Mouse (Mus musculus) lung, postnatal 0 days (tissue): ENCODE measurements around the gene Ugt1a5. TPM values are rescaled to one million over a fixed set of nuclear protein-coding genes. Genes with fewer than 3 reads are reported as not detected.

Source experiments
- ATAC-seq: fragments of 200-750 bp; cut with Nextera tagmentation; 2 replicates; pipeline ENCODE4 v1.8.0; 2017; ENCODE audit warnings: moderate library complexity
- DNase-seq: peaks from one replicate; pipeline ENCODE4 v3.0.0-alpha.2; 2016; ENCODE audit warnings: low spot score
- H3K27ac ChIP-seq: fragments of 300-500 bp; sonication (generic); 2 replicates; pipeline ENCODE4 v1.5.1; 2014; ENCODE audit warnings: antibody characterized with exemption, mild to moderate bottlenecking, low read length, mixed read lengths
- H3K27me3 ChIP-seq: fragments of 300-500 bp; sonication (generic); replicated peaks from 2 replicates; pipeline ENCODE4 v1.6.1; 2014; ENCODE audit warnings: low read length, mixed read lengths; ENCODE audit not compliant: insufficient read depth
- H3K36me3 ChIP-seq: fragments of 300-500 bp; sonication (generic); 2 replicates; pipeline ENCODE4 v1.6.1; 2014; ENCODE audit warnings: low read length, mixed read lengths; ENCODE audit not compliant: insufficient read depth
- H3K4me1 ChIP-seq: fragments of 300-500 bp; sonication (generic); 2 replicates; pipeline ENCODE4 v1.6.1; 2014; ENCODE audit warnings: antibody characterized with exemption, low read depth, low read length, mixed read lengths; ENCODE audit not compliant: insufficient read depth
- H3K4me2 ChIP-seq: fragments of 300-500 bp; sonication (generic); replicated peaks from 2 replicates; pipeline ENCODE4 v1.6.1; 2014; ENCODE audit warnings: low read depth, mild to moderate bottlenecking, low read length, moderate library complexity, mixed read lengths
- H3K4me3 ChIP-seq: fragments of 300-500 bp; sonication (generic); 2 replicates; pipeline ENCODE4 v1.5.1; 2014; ENCODE audit warnings: low read depth, low read length
- H3K9ac ChIP-seq: fragments of 300-500 bp; sonication (generic); replicated peaks from 2 replicates; pipeline ENCODE4 v1.6.1; 2014; ENCODE audit warnings: low read depth, mild to moderate bottlenecking
- H3K9me3 ChIP-seq: fragments of 300-500 bp; sonication (generic); 2 replicates; pipeline ENCODE4 v1.6.1; 2016; ENCODE audit warnings: low read length, mixed read lengths
- CTCF ChIP-seq: IDR thresholded peaks from 2 replicates; pipeline ENCODE4 v1.5.1; 2016; ENCODE audit warnings: antibody characterized with exemption, mild to moderate bottlenecking
- EP300 ChIP-seq: IDR thresholded peaks from 2 replicates; pipeline ENCODE4 v1.6.1; 2016; ENCODE audit warnings: antibody characterized with exemption, mild to moderate bottlenecking, control low read depth
- WGBS: fragments of 180-500 bp; shearing (Covaris S2); extraction: QIAGEN DNeasy Blood & Tissue Kit; methylation state at CpG from one replicate; pipeline ENCODE4 v1.1.7; 2014; 5-methylcytosine and 5-hydroxymethylcytosine counted together
- polyA plus RNA-seq: library from polyadenylated mRNA; unstranded; fragments of >200 nt; fragmentation: Nextera tagmentation; extraction: Ambion mirVana; gene quantifications from 2 replicates; pipeline ENCODE4 v1.2.1, GENCODE M21; 2015

Ugt1a5 gene
- polyA plus RNA-seq, 1 experiment from 2014 or later = not detected

DNA sequence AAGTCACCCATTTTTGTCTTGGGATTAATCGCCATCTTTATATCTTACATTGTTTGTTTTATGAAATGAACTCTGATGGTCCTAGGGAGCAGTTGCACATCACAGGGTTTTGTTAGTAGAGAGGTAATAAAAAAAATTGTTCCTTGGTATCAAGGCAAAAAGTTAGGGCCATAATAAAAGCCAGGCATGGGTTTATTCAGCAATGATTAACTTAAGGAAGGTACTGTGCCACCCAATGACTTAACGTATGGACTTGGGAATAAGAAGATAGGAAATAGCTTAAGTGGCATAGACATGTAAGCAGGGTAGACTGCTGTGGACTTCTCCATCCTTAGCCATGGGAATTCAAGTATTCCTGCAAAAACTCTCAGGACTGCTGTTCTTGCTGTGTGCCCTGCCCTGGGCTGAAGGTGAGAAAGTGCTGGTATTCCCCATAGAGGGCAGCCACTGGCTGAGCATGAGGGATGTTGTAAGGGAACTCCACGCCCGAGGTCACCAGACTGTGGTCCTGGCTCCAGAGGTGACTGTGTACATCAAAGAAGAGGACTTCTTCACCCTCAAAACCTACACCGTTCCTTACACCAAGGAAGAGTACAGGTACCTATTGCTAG lies 20.6 kb downstream of the Ugt1a5 start:
- no peaks in the 10 kb centered on the region for H3K9me3 ChIP-seq
- DNase-seq (no peak), ATAC-seq (no peak)
- no peaks in the 10 kb centered on the region for H3K36me3 ChIP-seq
- H3K4me1 ChIP-seq = no peaks in the 10 kb centered on the region
- WGBS = 79% methylated on average over 5 of the region's 5 CpGs
- H3K9ac ChIP-seq = no peak overlapping the region
- no peaks in the 10 kb centered on the region for H3K27me3 ChIP-seq
- TF ChIP-seq CTCF (no peak), EP300 (no peak)
- no peak overlapping the region for H3K27ac ChIP-seq
- no peak overlapping the region for H3K4me3 ChIP-seq
- H3K4me2 ChIP-seq = no peak overlapping the region

DNA sequence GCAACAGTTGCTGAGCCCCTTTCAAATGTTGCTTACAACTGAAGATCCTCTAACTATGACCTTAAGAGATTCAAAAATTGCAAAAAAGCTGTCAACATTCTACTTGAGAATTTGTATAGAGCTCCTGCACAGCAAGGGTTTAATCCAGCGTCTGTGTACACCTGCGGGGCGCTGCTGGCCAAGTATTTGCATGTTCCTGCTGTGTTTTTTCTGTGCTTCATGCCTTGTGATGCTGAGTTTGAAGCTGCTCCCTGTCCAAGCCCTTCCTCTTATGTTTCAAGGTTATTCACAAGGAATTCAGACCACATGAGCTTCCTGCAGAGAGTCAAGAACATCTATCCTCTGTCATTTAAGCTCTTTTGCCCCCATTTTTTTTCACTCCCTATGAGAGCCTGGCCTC lies 26.3 kb downstream of the Ugt1a5 start:
- H3K27ac ChIP-seq = no peak overlapping the region
- no peak for ATAC-seq
- no peaks in the 10 kb centered on the region for H3K9me3 ChIP-seq
- H3K4me3 ChIP-seq = no peak overlapping the region
- H3K9ac ChIP-seq = no peak overlapping the region
- TF ChIP-seq CTCF (no peak), EP300 (no peak)
- no peaks in the 10 kb centered on the region for H3K4me1 ChIP-seq
- no peaks in the 10 kb centered on the region for H3K36me3 ChIP-seq
- no peak for DNase-seq
- no peak overlapping the region for H3K4me2 ChIP-seq
- 63% methylated on average over 3 of the region's 3 CpGs for WGBS
- H3K27me3 ChIP-seq = no peaks in the 10 kb centered on the region

DNA sequence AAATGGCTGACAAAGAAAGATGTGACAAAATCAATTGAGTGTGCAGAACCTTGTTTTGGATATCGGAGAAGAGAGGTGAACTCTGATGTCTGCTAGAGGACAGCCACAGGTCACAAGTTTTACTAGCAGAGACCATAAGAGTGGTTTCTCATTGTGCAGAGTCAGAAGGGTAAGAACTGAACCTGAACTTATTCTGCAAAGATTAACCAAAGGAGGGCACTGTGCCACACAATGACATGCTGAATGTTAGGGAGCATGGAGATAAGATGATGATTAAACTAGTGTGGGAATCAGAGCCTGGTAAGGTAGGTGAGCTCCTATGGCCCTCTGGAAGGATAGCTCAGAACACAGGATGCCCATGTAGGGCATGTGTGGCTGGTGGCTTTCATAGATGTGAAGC lies 29.9 kb downstream of the Ugt1a5 start:
- H3K9ac ChIP-seq = no peak overlapping the region
- no peak for DNase-seq
- H3K4me2 ChIP-seq = no peak overlapping the region
- H3K36me3 ChIP-seq = no peaks in the 10 kb centered on the region
- no peak for ATAC-seq
- no peaks in the 10 kb centered on the region for H3K9me3 ChIP-seq
- no peaks in the 10 kb centered on the region for H3K27me3 ChIP-seq
- no peaks in the 10 kb centered on the region for H3K4me1 ChIP-seq
- WGBS = 85% methylated on average over 1 of the region's 1 CpGs
- no peak overlapping the region for H3K4me3 ChIP-seq
- H3K27ac ChIP-seq = no peak overlapping the region
- TF ChIP-seq EP300 (no peak), CTCF (no peak)

DNA sequence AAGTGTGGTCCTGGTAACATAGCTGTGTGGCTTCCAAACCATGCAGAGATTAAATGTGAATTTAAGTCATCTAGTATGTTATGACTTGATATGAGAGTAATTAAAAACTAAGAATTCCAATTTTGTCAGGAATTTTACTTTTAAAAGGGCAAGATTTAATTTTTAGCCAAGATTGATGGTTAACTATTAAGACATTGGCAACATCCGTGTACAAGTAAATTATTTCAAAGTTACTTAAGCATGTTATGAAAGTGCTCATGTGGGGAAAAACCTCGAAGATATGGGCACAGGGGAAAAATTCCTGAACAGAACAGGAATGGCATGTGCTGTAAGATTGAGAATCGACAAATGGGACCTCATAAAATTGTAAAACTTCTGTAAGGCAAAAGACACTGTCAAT lies 31.6 kb downstream of the Ugt1a5 start:
- DNase-seq (no peak), ATAC-seq (no peak)
- no peaks in the 10 kb centered on the region for H3K36me3 ChIP-seq
- no peak overlapping the region for H3K27ac ChIP-seq
- H3K9me3 ChIP-seq = no peaks in the 10 kb centered on the region
- H3K4me2 ChIP-seq = no peak overlapping the region
- TF ChIP-seq CTCF = no peak
- TF ChIP-seq EP300 = no peak
- 77% methylated on average over 3 of the region's 3 CpGs for WGBS
- H3K4me1 ChIP-seq = no peaks in the 10 kb centered on the region
- no peak overlapping the region for H3K9ac ChIP-seq
- H3K4me3 ChIP-seq = no peak overlapping the region
- H3K27me3 ChIP-seq = no peaks in the 10 kb centered on the region

DNA sequence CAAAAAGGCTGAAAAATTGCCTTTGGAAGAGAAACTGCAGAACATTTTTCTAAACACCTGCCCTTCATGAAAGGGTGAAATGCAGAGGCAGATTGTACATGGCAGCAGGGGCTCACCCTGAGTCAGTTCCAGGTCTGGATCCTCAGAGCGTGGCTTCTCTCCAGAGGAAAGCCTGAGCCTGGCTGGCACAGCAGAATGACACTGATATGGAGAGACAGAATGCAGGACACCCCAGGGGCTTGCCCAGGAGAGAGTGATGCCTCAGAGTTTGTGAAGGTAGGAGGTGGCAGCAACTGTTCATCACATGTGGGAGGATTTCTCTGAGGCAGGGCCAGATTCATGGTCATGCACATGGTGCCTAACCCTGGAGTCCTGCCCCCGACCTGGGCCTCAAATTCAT lies 34.2 kb downstream of the Ugt1a5 start:
- Histone ChIP-seq H3K9me3 (no peaks in the 10 kb centered on the region), H3K27me3 (no peaks in the 10 kb centered on the region), H3K9ac (no peak overlapping the region), H3K27ac (no peak overlapping the region), H3K4me2 (no peak overlapping the region), H3K4me3 (no peak overlapping the region), H3K36me3 (no peaks in the 10 kb centered on the region), H3K4me1 (no peaks in the 10 kb centered on the region)
- DNase-seq (no peak), ATAC-seq (no peak)
- WGBS = 72% methylated on average over 2 of the region's 2 CpGs
- no peak for TF ChIP-seq EP300
- no peak for TF ChIP-seq CTCF

DNA sequence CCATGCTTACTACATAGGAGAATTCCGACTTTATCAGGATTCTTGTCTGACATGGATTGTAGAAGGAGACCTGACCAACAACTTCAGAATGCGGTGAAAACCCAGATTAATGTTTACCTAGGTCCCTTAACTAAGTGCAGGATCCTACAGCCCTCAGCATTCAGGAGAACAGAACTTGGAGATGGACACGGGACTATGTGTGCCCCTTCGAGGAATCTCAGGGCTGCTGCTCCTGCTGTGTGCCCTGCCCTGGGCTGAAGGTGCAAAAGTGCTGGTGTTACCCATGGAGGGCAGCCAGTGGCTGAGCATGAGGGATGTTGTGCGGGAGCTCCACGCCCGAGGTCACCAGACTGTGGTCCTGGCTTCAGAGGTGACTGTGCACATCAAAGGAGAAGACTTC lies 34.6 kb downstream of the Ugt1a5 start, which contains the start of gene Ugt1a2:
Gene Ugt1a2, plus strand, starts transcription at position 146 of the 400 bp plus-strand sequence.
- no peaks in the 10 kb centered on the region for H3K36me3 ChIP-seq
- no peak within 1 kb of the TSS for H3K9ac ChIP-seq
- no peak within 1 kb of the TSS for H3K27ac ChIP-seq
- H3K4me1 ChIP-seq = no peaks in the 10 kb centered on the region
- no peak for DNase-seq
- no peaks in the 10 kb centered on the region for H3K27me3 ChIP-seq
- no peak for ATAC-seq
- no peak within 1 kb of the TSS for H3K4me3 ChIP-seq
- H3K9me3 ChIP-seq = no peaks in the 10 kb centered on the region
- no peak within 1 kb of the TSS for H3K4me2 ChIP-seq
- 63% methylated on average over 7 of the region's 7 CpGs for WGBS
- no peak for TF ChIP-seq CTCF
- TF ChIP-seq EP300 = no peak
